Mouse (Mus musculus) CH12.LX (cell line): ENCODE data around the gene Rffl. TPM values are rescaled to one million over a fixed set of nuclear protein-coding genes. Genes with fewer than 3 reads are reported as not detected.

Experiments
- DNase-seq: peaks from one replicate; pipeline ENCODE4 v3.0.0-alpha.2; 2013; ENCODE audit errors: extremely low read depth
- H3K27ac ChIP-seq: 2 replicates; pipeline ENCODE4 v1.5.1; 2012; ENCODE audit warnings: low read depth, mild to moderate bottlenecking, control low read depth, moderate library complexity; ENCODE audit not compliant: insufficient read depth
- H3K27me3 ChIP-seq: replicated peaks from 2 replicates; pipeline ENCODE3; 2012; ENCODE audit warnings: inconsistent platforms
- H3K36me3 ChIP-seq, 2 experiments: replicated peaks in 1 of 2; 2 replicates each; pipeline versions ENCODE3 to v1.6.1; 2012; ENCODE audit warnings: inconsistent platforms in 1 of 2, low read length in 1 of 2, mild to moderate bottlenecking in 1 of 2, mixed read lengths in 1 of 2, moderate library complexity in 1 of 2; ENCODE audit not compliant: control insufficient read depth in 1 of 2, insufficient read depth in 1 of 2
- H3K4me1 ChIP-seq, 2 experiments: 2 replicates each; pipeline ENCODE4 v1.6.1; 2012; ENCODE audit warnings: inconsistent platforms in 1 of 2, moderate library complexity in 1 of 2; ENCODE audit not compliant: insufficient read depth in 2 of 2, control insufficient read depth in 1 of 2
- H3K4me2 ChIP-seq: 2 replicates; pipeline ENCODE4 v1.6.1; 2012; ENCODE audit warnings: low read depth, mild to moderate bottlenecking, control low read depth; ENCODE audit not compliant: poor library complexity, insufficient read depth, severe bottlenecking
- H3K4me3 ChIP-seq, 3 experiments: fragments of 150-350 bp in 1 of 3; sonication (generic) in 1 of 3; replicated peaks in 1 of 3; 2 replicates each; pipeline versions ENCODE3 to v1.5.1; 2011 to 2012; ENCODE audit warnings: low read depth in 2 of 3, low read length in 2 of 3, mild to moderate bottlenecking in 2 of 3, moderate library complexity in 2 of 3, control low read depth in 1 of 3, improper control_type of control experiment in 1 of 3, inconsistent platforms in 1 of 3, mixed read lengths in 1 of 3; ENCODE audit not compliant: poor library complexity in 1 of 3
- H3K79me2 ChIP-seq: replicated peaks from 2 replicates; pipeline ENCODE4 v1.6.1; 2012; ENCODE audit warnings: mild to moderate bottlenecking, moderate library complexity; ENCODE audit not compliant: control insufficient read depth, poor library complexity, insufficient read depth, severe bottlenecking; ENCODE audit errors: extremely low read depth
- H3K9ac ChIP-seq: 2 replicates; pipeline ENCODE4 v1.6.1; 2012; ENCODE audit warnings: low read depth, mild to moderate bottlenecking, control low read depth, moderate library complexity; ENCODE audit not compliant: insufficient read depth
- H3K9me3 ChIP-seq: replicated peaks from 2 replicates; pipeline ENCODE3; 2012; ENCODE audit warnings: low read length, inconsistent platforms, mixed read lengths
- BHLHE40 ChIP-seq: IDR thresholded peaks from 2 replicates; pipeline ENCODE4 v1.6.1; 2011; ENCODE audit warnings: mild to moderate bottlenecking, low read depth, low read length, improper control_type of control experiment
- CHD1 ChIP-seq: IDR thresholded peaks from 2 replicates; pipeline ENCODE4 v1.6.1; 2012; ENCODE audit warnings: low read depth, low read length, improper control_type of control experiment, inconsistent platforms
- CHD2 ChIP-seq: IDR thresholded peaks from 2 replicates; pipeline ENCODE4 v1.6.1; 2011; ENCODE audit warnings: low read length, improper control_type of control experiment
- CTCF ChIP-seq, 2 experiments: IDR thresholded peaks in 1 of 2; conservative IDR thresholded peaks in 1 of 2; 2 replicates each; pipeline ENCODE4 v1.5.1; 2011 to 2012; ENCODE audit warnings: low read depth in 2 of 2, low read length in 2 of 2, improper control_type of control experiment in 1 of 2, inconsistent platforms in 1 of 2, mild to moderate bottlenecking in 1 of 2, moderate library complexity in 1 of 2
- E2F4 ChIP-seq: IDR thresholded peaks from 2 replicates; pipeline ENCODE4 v1.6.1; 2011; ENCODE audit warnings: low read depth, low read length, improper control_type of control experiment; ENCODE audit not compliant: insufficient replicate concordance
- ELF1 ChIP-seq: IDR thresholded peaks from 2 replicates; pipeline ENCODE4 v1.6.1; 2014; ENCODE audit warnings: low read depth, mild to moderate bottlenecking, inconsistent platforms, low read length, improper control_type of control experiment
- EP300 ChIP-seq: IDR thresholded peaks from 2 replicates; pipeline ENCODE4 v1.6.1; 2011; ENCODE audit warnings: low read length, improper control_type of control experiment
- ETS1 ChIP-seq: conservative IDR thresholded peaks from 2 replicates; pipeline ENCODE4 v1.6.1; 2012; ENCODE audit warnings: low read depth, mild to moderate bottlenecking, inconsistent platforms, low read length, improper control_type of control experiment, moderate library complexity
- GABPA ChIP-seq: IDR thresholded peaks from 2 replicates; pipeline ENCODE4 v1.6.1; 2012; ENCODE audit warnings: low read depth, low read length, improper control_type of control experiment, inconsistent platforms; ENCODE audit not compliant: insufficient replicate concordance
- HCFC1 ChIP-seq: IDR thresholded peaks from 2 replicates; pipeline ENCODE4 v1.6.1; 2012; ENCODE audit warnings: low read depth, mild to moderate bottlenecking, inconsistent platforms, low read length, improper control_type of control experiment
- IRF4 ChIP-seq: IDR thresholded peaks from 2 replicates; pipeline ENCODE4 v1.6.1; 2014; ENCODE audit warnings: low read depth, mild to moderate bottlenecking, inconsistent platforms, low read length, improper control_type of control experiment
- JUN ChIP-seq: IDR thresholded peaks from 2 replicates; pipeline ENCODE4 v1.6.1; 2011; ENCODE audit warnings: low read depth, mild to moderate bottlenecking, low read length, improper control_type of control experiment, moderate library complexity; ENCODE audit not compliant: insufficient read depth
- JUND ChIP-seq: conservative IDR thresholded peaks from 2 replicates; pipeline ENCODE4 v1.6.1; 2011; ENCODE audit warnings: low read depth, low read length, improper control_type of control experiment
- KAT2A ChIP-seq: IDR thresholded peaks from 2 replicates; pipeline ENCODE4 v1.6.1; 2012; ENCODE audit warnings: low read length, improper control_type of control experiment, inconsistent platforms; ENCODE audit not compliant: insufficient replicate concordance
- MAFK ChIP-seq: IDR thresholded peaks from 2 replicates; pipeline ENCODE4 v1.6.1; 2011; ENCODE audit warnings: low read length, improper control_type of control experiment; ENCODE audit not compliant: insufficient replicate concordance
- MAX ChIP-seq: IDR thresholded peaks from 2 replicates; pipeline ENCODE4 v1.6.1; 2011; ENCODE audit warnings: low read length, improper control_type of control experiment
- MAZ ChIP-seq: IDR thresholded peaks from 2 replicates; pipeline ENCODE4 v1.6.1; 2012; ENCODE audit warnings: low read depth, mild to moderate bottlenecking, inconsistent platforms, low read length, improper control_type of control experiment, moderate library complexity
- MEF2A ChIP-seq: IDR thresholded peaks from 2 replicates; pipeline ENCODE4 v1.6.1; 2014; ENCODE audit warnings: low read depth, mild to moderate bottlenecking, inconsistent platforms, low read length, improper control_type of control experiment, borderline replicate concordance
- MXI1 ChIP-seq: IDR thresholded peaks from 2 replicates; pipeline ENCODE4 v1.6.1; 2011; ENCODE audit warnings: mild to moderate bottlenecking, low read depth, low read length, improper control_type of control experiment
- MYC ChIP-seq: IDR thresholded peaks from 2 replicates; pipeline ENCODE4 v1.6.1; 2011; ENCODE audit warnings: low read depth, mild to moderate bottlenecking, improper control_type of control experiment, low read length
- NELFE ChIP-seq: IDR thresholded peaks from 2 replicates; pipeline ENCODE4 v1.6.1; 2011; ENCODE audit warnings: low read depth, low read length, improper control_type of control experiment
- NRF1 ChIP-seq: IDR thresholded peaks from 2 replicates; pipeline ENCODE4 v1.6.1; 2014; ENCODE audit warnings: low read depth, mild to moderate bottlenecking, inconsistent platforms, low read length, improper control_type of control experiment, moderate library complexity
- PAX5 ChIP-seq: IDR thresholded peaks from 2 replicates; pipeline ENCODE4 v1.6.1; 2012; ENCODE audit warnings: low read length, inconsistent platforms, mixed read lengths
- POLR2A ChIP-seq: IDR thresholded peaks from 2 replicates; pipeline ENCODE4 v1.6.1; 2011; ENCODE audit warnings: low read depth, mild to moderate bottlenecking, improper control_type of control experiment, low read length
- POLR2AphosphoS2 ChIP-seq: IDR thresholded peaks from 2 replicates; pipeline ENCODE4 v1.6.1; 2011; ENCODE audit warnings: low read depth, low read length, improper control_type of control experiment
- RAD21 ChIP-seq: IDR thresholded peaks from 2 replicates; pipeline ENCODE4 v1.6.1; 2011; ENCODE audit warnings: low read depth, mild to moderate bottlenecking, low read length, improper control_type of control experiment, moderate library complexity
- RCOR1 ChIP-seq: conservative IDR thresholded peaks from 2 replicates; pipeline ENCODE4 v1.6.1; 2012; ENCODE audit warnings: low read depth, mild to moderate bottlenecking, inconsistent platforms, low read length, improper control_type of control experiment
- SIN3A ChIP-seq: IDR thresholded peaks from 2 replicates; pipeline ENCODE4 v1.6.1; 2012; ENCODE audit warnings: low read length, improper control_type of control experiment, inconsistent platforms
- SMC3 ChIP-seq: IDR thresholded peaks from 2 replicates; pipeline ENCODE4 v1.6.1; 2011; ENCODE audit warnings: low read depth, low read length, improper control_type of control experiment
- TBP ChIP-seq: conservative IDR thresholded peaks from 2 replicates; pipeline ENCODE4 v1.6.1; 2011; ENCODE audit warnings: low read depth, low read length, improper control_type of control experiment
- TCF12 ChIP-seq: IDR thresholded peaks from 2 replicates; pipeline ENCODE4 v1.6.1; 2014; ENCODE audit warnings: low read depth, mild to moderate bottlenecking, inconsistent platforms, low read length, improper control_type of control experiment
- UBTF ChIP-seq: IDR thresholded peaks from 2 replicates; pipeline ENCODE4 v1.6.1; 2012; ENCODE audit warnings: low read depth, mild to moderate bottlenecking, inconsistent platforms, low read length, improper control_type of control experiment, moderate library complexity
- USF1 ChIP-seq: IDR thresholded peaks from 2 replicates; pipeline ENCODE4 v1.6.1; 2014; ENCODE audit warnings: low read depth, mild to moderate bottlenecking, inconsistent platforms, low read length, improper control_type of control experiment
- USF2 ChIP-seq: conservative IDR thresholded peaks from 2 replicates; pipeline ENCODE4 v1.6.1; 2011; ENCODE audit warnings: low read depth, low read length, improper control_type of control experiment
- ZC3H11A ChIP-seq: IDR thresholded peaks from 2 replicates; pipeline ENCODE4 v1.6.1; 2012; ENCODE audit warnings: low read depth, mild to moderate bottlenecking, inconsistent platforms, low read length, improper control_type of control experiment
- ZKSCAN1 ChIP-seq: IDR thresholded peaks from 2 replicates; pipeline ENCODE4 v1.6.1; 2012; ENCODE audit warnings: low read depth, inconsistent platforms, low read length, improper control_type of control experiment, borderline replicate concordance
- ZMIZ1 ChIP-seq: IDR thresholded peaks from 2 replicates; pipeline ENCODE4 v1.6.1; 2012; ENCODE audit warnings: low read depth, mild to moderate bottlenecking, inconsistent platforms, low read length, improper control_type of control experiment
- ZNF384 ChIP-seq: IDR thresholded peaks from 2 replicates; pipeline ENCODE4 v1.6.1; 2012; ENCODE audit warnings: low read depth, low read length, improper control_type of control experiment, inconsistent platforms
- dilution Hi-C: fragments of 300-500 bp; cut with MboI; formaldehyde crosslinking; loops from 2 replicates; pipeline ENCODE4 v1.14.3; 2020; ENCODE audit warnings: low sequenced_read_pairs; ENCODE audit not compliant: extremely low pct_unique_long_range_greater_than_20kb, extremely low pct_ligation_motif_present
- in situ Hi-C: fragments of 300-500 bp; cut with MboI; formaldehyde crosslinking; loops from 3 replicates; pipeline ENCODE4 v1.14.3; 2019; ENCODE audit warnings: low sequenced_read_pairs, low pct_ligation_motif_present, low pct_unique_long_range_greater_than_20kb, mixed read lengths
- polyA plus RNA-seq: library from polyadenylated mRNA; unstranded; fragments of >175 nt; gene quantifications from 2 replicates; pipeline ENCODE4 v1.2.1, GENCODE M21; 2012; ENCODE audit warnings: low read depth; ENCODE audit not compliant: insufficient read length
- total RNA-seq, 2 experiments: library from RNA; depleted of rRNA; stranded (reverse); fragments of 300-350 nt in 1 of 2; fragments of >200 nt in 1 of 2; gene quantifications; 2 replicates each; pipeline ENCODE4 v1.2.3; 2012 to 2014

The Rffl gene
- total and polyA plus RNA-seq, 3 experiments: 1.2 to 16.5 (median 3.0) TPM

DNA sequence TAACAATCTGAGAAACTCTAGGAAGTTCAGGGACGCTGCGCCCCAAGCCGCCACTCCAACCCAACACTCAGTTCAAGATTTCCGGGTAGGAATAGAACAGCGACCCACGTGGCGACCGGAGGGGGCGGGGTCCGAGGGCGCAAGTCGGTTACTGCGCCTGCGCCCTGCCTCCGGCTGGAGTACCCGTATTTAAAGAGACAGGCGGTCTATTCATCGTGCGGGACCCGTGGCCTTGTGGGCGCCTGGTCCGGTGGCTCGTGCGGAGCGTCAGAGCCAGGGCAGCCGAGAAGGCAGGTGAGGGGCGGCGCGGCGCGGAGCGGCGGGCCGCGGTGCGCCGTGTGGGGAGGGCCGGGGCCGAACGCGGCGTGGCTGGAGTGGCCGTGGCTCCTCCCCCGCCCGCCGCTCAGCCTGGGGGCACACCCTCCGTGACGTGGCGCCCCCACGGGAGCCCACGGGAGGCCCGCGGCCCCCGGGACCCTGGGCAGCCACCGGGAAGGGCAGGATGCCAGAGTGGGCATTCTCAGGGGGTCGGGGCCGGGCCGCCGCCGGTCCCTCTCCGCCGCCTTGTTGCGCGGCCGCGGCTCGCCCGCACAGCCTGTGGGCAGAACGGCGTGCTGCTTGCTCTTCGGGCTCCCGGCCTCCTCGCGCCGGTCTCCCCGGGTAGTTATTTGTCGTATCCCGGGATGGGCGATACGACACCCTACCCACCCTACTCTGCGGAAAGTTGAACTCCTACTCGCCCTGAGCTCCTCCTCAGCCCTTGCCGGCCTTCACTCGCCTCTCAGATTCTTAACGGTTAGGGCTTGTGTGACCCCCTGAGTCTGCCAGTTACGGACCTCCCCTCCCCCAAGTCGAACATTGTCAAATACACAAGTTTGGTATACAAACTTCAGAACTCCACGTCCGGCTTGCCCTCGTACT is 89.8 kb downstream of the Rffl start, which contains the start of gene Lig3:
Lig3 (plus strand) TSS at position 126 of the 921 bp plus-strand sequence.
- dilution Hi-C loops: no loop called here

DNA sequence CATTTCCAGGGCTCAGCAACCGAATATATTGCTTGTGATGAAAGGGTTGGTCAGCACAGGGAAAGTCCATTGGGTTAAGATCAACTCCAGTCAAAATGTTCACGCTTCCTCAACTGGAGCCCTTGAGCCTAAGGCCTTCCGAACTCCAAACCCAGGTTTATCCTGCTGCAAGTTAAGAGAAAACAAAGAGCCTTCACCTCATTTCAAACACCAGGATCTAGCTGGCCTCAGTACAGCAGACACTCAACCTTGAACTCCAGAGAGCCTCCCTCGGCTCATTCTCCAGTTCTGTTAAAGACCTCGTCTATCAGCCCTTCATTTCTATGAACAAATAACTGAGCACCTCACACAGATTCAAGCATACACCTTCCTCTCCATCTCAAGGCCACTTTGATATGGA is 90.9 kb downstream of the Rffl start:
- Histone ChIP-seq H3K9ac (peak overlapping the region; percentile 94), H3K79me2 (peaks cover 30% of the 10 kb centered on the region), H3K4me2 (peak overlapping the region; percentile 92), H3K9me3 (peaks cover 12% of the 10 kb centered on the region), H3K27ac (no peak overlapping the region), H3K36me3 (peaks cover 21 to 51% of the 10 kb centered on the region in 2 experiments), H3K4me3 (peak overlapping the region; percentile 76 to 98 (median 80)), H3K4me1 (peaks cover 0 to 42% of the 10 kb centered on the region in 2 experiments; a peak in 3 of 4 replicates), H3K27me3 (no peaks in the 10 kb centered on the region)
- no peak for TF ChIP-seq CHD1
- 0 out of 2 replicates have a peak, but pooled peaks have one; percentile 40 for TF ChIP-seq MAX
- 0 out of 2 replicates have a peak, but pooled peaks have one; percentile 29 for TF ChIP-seq TBP
- in situ Hi-C loops (no loop called here), dilution Hi-C loops (no loop called here)
- peak; percentile 13 for DNase-seq

More for the DNA sequence above, 89.8 kb downstream of the Rffl start, which contains the start of gene Lig3:
- peak; percentile 96 for DNase-seq
- Histone ChIP-seq H3K4me3 (peak within 1 kb of the TSS; percentile 76 to 98 (median 80)), H3K27ac (peak within 1 kb of the TSS; percentile 65), H3K79me2 (peaks cover 33% of the 10 kb centered on the region), H3K4me2 (peak within 1 kb of the TSS; percentile 92), H3K4me1 (peaks cover 0 to 42% of the 10 kb centered on the region in 2 experiments; a peak in 3 of 4 replicates), H3K9ac (peak within 1 kb of the TSS; percentile 94), H3K27me3 (no peaks in the 10 kb centered on the region), H3K9me3 (peaks cover 8% of the 10 kb centered on the region), H3K36me3 (peaks cover 28 to 55% of the 10 kb centered on the region in 2 experiments)
- TF ChIP-seq CTCF (conservative IDR thresholded peaks at IDR 0.05 in 1 of 2, IDR thresholded peaks at IDR 0.05 in 1 of 2; ENCODE audit: low read depth in 2 of 2, low read length in 2 of 2): no peak
- peak; percentile 92 for TF ChIP-seq NRF1
- TF ChIP-seq UBTF: peak; percentile 62; the same call in 1 of the 2 replicates
- TF ChIP-seq RAD21: no peak
- no peak for TF ChIP-seq JUND
- peak; percentile 100 for TF ChIP-seq MXI1
- TF ChIP-seq MAFK: no peak
- TF ChIP-seq MAX: peak; percentile 99
- peak; percentile 79 for TF ChIP-seq BHLHE40
- TF ChIP-seq IRF4: peak; percentile 46; the same call in 1 of the 2 replicates
- peak; percentile 54; the same call in 1 of the 2 replicates for TF ChIP-seq RCOR1
- TF ChIP-seq E2F4: no peak
- TF ChIP-seq MAZ: peak; percentile 72
- TF ChIP-seq TBP: peak; percentile 82
- TF ChIP-seq ELF1: peak; percentile 95
- TF ChIP-seq MYC: peak; percentile 99
- peak; percentile 20; the same call in 1 of the 2 replicates for TF ChIP-seq EP300
- TF ChIP-seq ZC3H11A: no peak
- TF ChIP-seq PAX5: no peak
- peak; percentile 88 for TF ChIP-seq ZMIZ1
- TF ChIP-seq USF1: peak; percentile 90
- no peak for TF ChIP-seq GABPA
- TF ChIP-seq SMC3: no peak
- peak; percentile 88; the same call in 1 of the 2 replicates for TF ChIP-seq POLR2AphosphoS2
- TF ChIP-seq ZNF384: no peak
- peak; percentile 49; the same call in 1 of the 2 replicates for TF ChIP-seq CHD2
- no peak; the same call in 1 of the 2 replicates for TF ChIP-seq ETS1
- no peak for TF ChIP-seq CHD1
- peak; percentile 84 for TF ChIP-seq TCF12
- peak; percentile 34; the same call in 1 of the 2 replicates for TF ChIP-seq MEF2A
- TF ChIP-seq POLR2A: peak; percentile 95
- no peak for TF ChIP-seq ZKSCAN1
- peak; percentile 95 for TF ChIP-seq NELFE
- TF ChIP-seq USF2: peak; percentile 75
- TF ChIP-seq KAT2A: peak; percentile 67; the same call in 1 of the 2 replicates
- peak; percentile 77 for TF ChIP-seq HCFC1
- peak; percentile 100 for TF ChIP-seq SIN3A
- no peak for TF ChIP-seq JUN
- in situ Hi-C loops: no loop called here
